Mouse (Mus musculus) megakaryocyte, embryonic 14.5 days (primary cell): ENCODE measurements around the gene Sectm1b. TPM values are rescaled to one million over a fixed set of nuclear protein-coding genes. Genes with fewer than 3 reads are reported as not detected.
"Not testable (repeated sequence)": the region's sequence is repeated elsewhere in the genome, so short reads cannot be mapped to it uniquely, and the experiment has no call there.

Source experiments
- H3K27me3 ChIP-seq: replicated peaks from 2 replicates; pipeline ENCODE3; 2012; ENCODE audit warnings: inconsistent platforms
- H3K36me3 ChIP-seq: replicated peaks from 2 replicates; pipeline ENCODE3; 2012; ENCODE audit warnings: low read length, inconsistent platforms, mixed read lengths
- H3K4me1 ChIP-seq: 2 replicates; pipeline ENCODE4 v1.6.1; 2012; ENCODE audit warnings: inconsistent platforms
- H3K4me3 ChIP-seq: replicated peaks from 2 replicates; pipeline ENCODE3; 2012; ENCODE audit warnings: moderate library complexity, mild to moderate bottlenecking, inconsistent platforms
- H3K9me3 ChIP-seq: 2 replicates; pipeline ENCODE4 v1.6.1; 2012; ENCODE audit warnings: inconsistent platforms
- FLI1 ChIP-seq: IDR thresholded peaks from 2 replicates; pipeline ENCODE4 v1.6.1; 2012; ENCODE audit warnings: low read length, inconsistent platforms, mixed read lengths
- GATA1 ChIP-seq: IDR thresholded peaks from 3 replicates; pipeline ENCODE4 v1.6.1; 2012; ENCODE audit warnings: mixed read lengths, low read length, inconsistent platforms, borderline replicate concordance
- polyA plus RNA-seq: library from polyadenylated mRNA; stranded (reverse); fragments of >175 nt; gene quantifications from 2 replicates; pipeline ENCODE4 v1.2.3, GENCODE M21; 2012; ENCODE audit warnings: low replicate concordance; ENCODE audit not compliant: insufficient read depth

Sectm1b gene
- not detected in 2 replicates for polyA plus RNA-seq

DNA sequence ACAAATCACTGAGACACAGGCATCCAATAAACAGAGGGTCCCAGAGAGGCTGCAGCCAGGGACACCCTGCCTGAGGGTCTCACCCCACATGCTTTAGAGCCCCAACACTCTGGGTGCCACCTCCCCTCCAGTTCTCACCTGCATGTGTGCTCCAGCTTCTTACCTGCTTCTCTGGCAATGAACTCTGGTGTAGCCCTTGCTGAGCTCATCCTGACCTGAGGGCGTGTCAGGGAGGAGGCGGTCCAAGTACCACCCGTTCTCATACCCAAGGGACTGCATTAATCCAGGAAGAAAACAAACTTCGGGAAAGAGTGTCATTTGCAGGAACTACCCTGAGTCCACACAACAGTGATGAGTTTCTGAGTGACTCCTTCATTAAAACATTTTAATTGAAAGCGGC lies at the start of gene Sectm1b:
TSS of gene Sectm1b (minus strand) at position 191 of the 400 bp plus-strand sequence.
- H3K36me3 ChIP-seq = no peaks in the 10 kb centered on the region
- no peaks in the 10 kb centered on the region for H3K9me3 ChIP-seq
- TF ChIP-seq FLI1 (no peak), GATA1 (no peak)
- H3K4me1 ChIP-seq = peaks cover 24% of the 10 kb centered on the region
- H3K4me3 ChIP-seq = peak within 1 kb of the TSS; percentile 85
- peaks cover 62% of the 10 kb centered on the region for H3K27me3 ChIP-seq

DNA sequence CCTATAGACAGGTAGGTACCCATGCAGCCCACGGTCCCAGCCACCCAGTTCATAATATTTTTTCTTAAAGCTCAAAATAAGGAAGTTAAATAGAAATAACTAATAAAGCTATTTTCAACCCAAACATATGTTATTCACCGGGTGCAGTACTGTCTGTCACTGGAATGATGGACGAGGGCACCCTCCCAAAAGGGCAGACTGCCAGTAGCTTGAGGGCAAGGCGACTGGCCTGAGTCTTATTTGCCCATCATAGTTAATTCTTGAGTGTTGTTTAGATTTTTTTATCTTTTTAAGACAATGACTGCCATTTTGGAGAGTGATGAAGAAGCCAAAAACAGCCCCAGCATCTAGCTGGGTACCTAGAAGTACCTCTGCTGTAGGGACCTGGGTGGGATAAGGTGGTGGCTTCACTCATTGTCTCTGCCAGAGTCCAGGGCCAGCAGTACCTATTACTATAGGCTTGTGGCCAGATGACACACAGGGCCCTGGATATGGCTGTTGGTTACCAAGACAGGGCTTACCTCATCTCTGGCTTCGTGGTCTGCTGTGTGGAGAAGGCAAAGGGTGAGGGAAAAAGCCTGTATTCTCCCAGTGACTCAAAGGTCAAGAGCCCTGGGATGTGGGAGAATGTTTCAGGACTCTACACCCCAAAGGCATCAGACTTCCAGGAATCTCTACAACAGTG lies 48.9 kb upstream of the Sectm1b start:
- Histone ChIP-seq H3K9me3 (no peaks in the 10 kb centered on the region), H3K27me3 (peaks cover 9% of the 10 kb centered on the region), H3K4me1 (peaks cover 52% of the 10 kb centered on the region), H3K4me3 (no peak overlapping the region), H3K36me3 (no peaks in the 10 kb centered on the region)
- TF ChIP-seq GATA1 (no peak), FLI1 (no peak)

GRCm38 (mm10) chr11:121111601-121112000 lies 48.2 kb upstream of the Sectm1b start:
- H3K4me3 ChIP-seq = no peak overlapping the region
- no peaks in the 10 kb centered on the region for H3K9me3 ChIP-seq
- peaks cover 6% of the 10 kb centered on the region for H3K27me3 ChIP-seq
- no peaks in the 10 kb centered on the region for H3K36me3 ChIP-seq
- TF ChIP-seq FLI1 = no peak
- TF ChIP-seq GATA1 = no peak
- peaks cover 58% of the 10 kb centered on the region for H3K4me1 ChIP-seq

- TF ChIP-seq FLI1 (no peak), GATA1 (no peak)
- Histone ChIP-seq H3K9me3 (no peaks in the 10 kb centered on the region), H3K27me3 (peaks cover 2% of the 10 kb centered on the region), H3K36me3 (no peaks in the 10 kb centered on the region), H3K4me3 (no peak overlapping the region), H3K4me1 (peaks cover 58% of the 10 kb centered on the region)
Observed at GRCm38 (mm10) chr11:121111051-121111450, 47.7 kb upstream of the Sectm1b start.

GRCm38 (mm10) chr11:121109986-121110385 lies 46.6 kb upstream of the Sectm1b start:
- TF ChIP-seq FLI1 (no peak), GATA1 (no peak)
- H3K27me3 ChIP-seq = peaks cover 2% of the 10 kb centered on the region
- peaks cover 58% of the 10 kb centered on the region for H3K4me1 ChIP-seq
- H3K4me3 ChIP-seq = no peak overlapping the region
- H3K36me3 ChIP-seq = no peaks in the 10 kb centered on the region
- H3K9me3 ChIP-seq = no peaks in the 10 kb centered on the region

GRCm38 (mm10) chr11:121108061-121108460 lies 44.7 kb upstream of the Sectm1b start:
- H3K9me3 ChIP-seq = no peaks in the 10 kb centered on the region
- TF ChIP-seq FLI1 (no peak), GATA1 (no peak)

GRCm38 (mm10) chr11:121107242-121107641 lies 43.9 kb upstream of the Sectm1b start:
- not testable (repeated sequence) for H3K4me3 ChIP-seq, H3K36me3 ChIP-seq, H3K9me3 ChIP-seq, H3K27me3 ChIP-seq
- H3K4me1 ChIP-seq = peaks cover 41% of the 10 kb centered on the region

More at GRCm38 (mm10) chr11:121108061-121108460, 44.7 kb upstream of the Sectm1b start:
- H3K4me3 ChIP-seq = peak overlapping the region; percentile 67
- peaks cover 45% of the 10 kb centered on the region for H3K4me1 ChIP-seq
- H3K36me3 ChIP-seq = no peaks in the 10 kb centered on the region
- peaks cover 2% of the 10 kb centered on the region for H3K27me3 ChIP-seq

DNA sequence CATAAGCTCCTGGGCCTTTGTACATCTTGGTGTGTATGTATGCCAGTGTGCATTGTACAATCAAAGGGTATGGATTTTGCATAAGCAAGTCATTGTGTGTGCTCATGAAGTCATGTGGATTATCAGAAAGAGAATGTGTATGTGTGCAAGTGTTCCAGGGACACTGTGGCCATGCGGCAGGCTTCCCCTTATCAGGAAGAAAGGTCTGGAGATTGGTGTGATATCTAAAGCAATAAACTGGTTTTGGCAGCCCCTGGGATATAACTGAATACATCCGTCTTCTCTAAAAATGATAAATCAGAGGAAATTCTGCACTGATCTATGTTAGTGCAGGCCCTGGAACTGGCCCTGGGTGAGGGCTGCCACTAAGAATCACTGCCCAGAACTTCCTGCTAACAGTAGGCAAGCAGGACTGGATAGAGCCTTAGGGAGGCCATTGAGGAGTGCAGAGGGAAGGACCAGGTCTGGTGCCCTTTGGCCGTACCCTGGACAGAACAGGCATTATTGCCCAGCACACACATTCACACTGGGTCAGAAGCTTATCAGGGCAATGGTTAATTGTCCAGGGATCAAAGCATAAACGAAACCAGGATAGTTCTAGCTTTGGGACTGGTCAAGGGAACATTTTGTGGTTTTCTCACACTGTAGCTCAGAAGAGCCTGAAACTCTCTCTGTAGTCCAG lies 37.9 kb upstream of the Sectm1b start:
- TF ChIP-seq FLI1 = no peak
- TF ChIP-seq GATA1 = no peak
- Histone ChIP-seq H3K4me3 (peak overlapping the region; percentile 5), H3K36me3 (peaks cover 4% of the 10 kb centered on the region), H3K4me1 (peaks cover 58% of the 10 kb centered on the region), H3K9me3 (no peaks in the 10 kb centered on the region), H3K27me3 (no peaks in the 10 kb centered on the region)

DNA sequence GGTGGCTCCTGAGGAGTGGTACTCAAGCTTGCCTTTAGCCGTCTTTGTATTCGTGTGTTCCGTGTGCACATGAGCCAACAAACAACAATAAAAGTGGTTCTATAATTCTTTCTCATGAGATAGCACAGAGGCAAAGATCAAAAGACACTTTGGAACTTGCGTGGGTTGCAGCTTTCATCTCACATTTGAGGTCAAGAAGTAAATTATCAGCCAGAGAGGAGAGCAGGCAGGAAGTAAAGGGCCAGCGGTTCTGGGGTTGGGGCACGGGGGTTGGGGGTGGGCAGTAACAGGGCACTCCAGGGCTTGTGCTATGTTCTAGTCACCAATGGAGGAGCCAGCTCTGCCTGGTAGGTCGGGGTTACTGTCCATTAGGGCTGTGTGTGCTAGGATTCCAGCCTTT lies 37.3 kb upstream of the Sectm1b start:
- H3K9me3 ChIP-seq = no peaks in the 10 kb centered on the region
- peak overlapping the region; percentile 72 for H3K4me3 ChIP-seq
- TF ChIP-seq GATA1 (no peak), FLI1 (no peak)
- H3K4me1 ChIP-seq = peaks cover 58% of the 10 kb centered on the region
- H3K36me3 ChIP-seq = peaks cover 4% of the 10 kb centered on the region
- H3K27me3 ChIP-seq = no peaks in the 10 kb centered on the region

DNA sequence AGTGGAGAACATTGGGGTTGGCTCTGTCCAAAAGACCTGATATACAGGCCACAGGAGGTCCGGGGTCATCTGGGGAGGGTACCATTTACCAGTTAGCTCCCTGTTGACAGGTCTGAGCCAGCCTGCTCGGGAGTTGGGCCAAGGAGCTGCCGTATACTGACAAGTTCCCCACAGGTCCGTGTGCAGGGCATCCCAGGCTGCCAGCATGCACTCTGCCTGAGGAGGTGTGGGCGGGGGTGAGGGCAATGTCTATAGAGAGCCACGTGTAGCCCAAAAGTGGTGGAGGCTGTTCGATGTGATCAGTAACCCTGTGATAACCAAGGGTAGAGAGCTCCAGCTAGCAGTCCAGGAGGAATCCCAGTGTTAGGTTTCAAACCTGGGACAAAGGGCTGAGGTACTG lies 36.4 kb upstream of the Sectm1b start:
- Histone ChIP-seq H3K36me3 (peaks cover 4% of the 10 kb centered on the region), H3K9me3 (no peaks in the 10 kb centered on the region), H3K4me1 (peaks cover 61% of the 10 kb centered on the region), H3K4me3 (peak overlapping the region; percentile 20), H3K27me3 (no peaks in the 10 kb centered on the region)
- TF ChIP-seq GATA1 (no peak), FLI1 (no peak)
